Mouse (Mus musculus): Measurements from ENCODE around the gene Lcp1. TPM values are rescaled to one million over a fixed set of nuclear protein-coding genes. Genes with fewer than 3 reads are reported as not detected.
A peak's percentile ranks its signal among the peaks of the same experiment; 100 is the strongest.

Gene Lcp1
- polyA plus RNA-seq, 1 experiment: 7.1 TPM

DNA sequence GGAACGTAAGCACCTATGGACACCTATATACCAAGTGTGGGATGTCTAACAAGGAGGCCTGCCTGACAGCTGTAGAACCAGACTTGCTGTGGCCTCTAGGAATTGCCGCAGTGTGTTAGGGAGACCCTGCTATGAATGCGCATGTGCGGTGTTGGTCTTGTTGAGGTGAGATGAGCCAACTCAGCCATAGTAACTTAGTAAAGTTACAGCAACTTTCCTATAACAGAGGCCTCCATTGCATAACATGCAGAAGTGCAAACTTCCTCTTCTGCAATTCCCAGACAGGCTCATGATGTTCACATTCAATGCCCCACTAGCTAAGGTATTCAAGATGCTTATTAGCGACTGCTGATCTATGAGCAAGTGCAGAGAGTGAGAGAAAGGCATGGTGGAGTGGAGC, 64.6 kb downstream of the Lcp1 start:
- Histone ChIP-seq H3K36me3 (replicated peaks; ENCODE audit: low read length) (peaks cover 20% of the 10 kb centered on the region), H3K4me1 (peaks cover 3% of the 10 kb centered on the region; the same call in 1 of the 2 replicates)

DNA sequence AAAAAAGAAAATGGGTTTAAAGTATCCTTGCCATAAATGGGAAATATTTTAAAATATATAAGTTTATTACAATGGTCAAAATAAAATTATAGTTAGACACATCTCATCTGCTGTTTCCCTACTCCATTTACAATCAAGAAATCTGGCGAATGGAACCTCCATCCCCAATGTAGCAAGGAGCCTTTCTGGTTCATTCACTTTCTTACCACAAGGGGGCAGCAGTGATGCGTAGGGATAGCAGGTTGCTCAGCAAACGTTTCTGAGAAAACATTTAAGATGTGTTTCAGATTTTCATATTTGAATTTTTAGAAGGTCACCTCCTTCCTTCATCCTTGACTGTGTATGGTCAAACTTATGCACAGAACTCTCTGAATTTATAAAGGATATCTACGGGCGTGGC, 66.1 kb downstream of the Lcp1 start:
- peaks cover 8% of the 10 kb centered on the region; the same call in 1 of the 2 replicates for H3K9me3 ChIP-seq
- no peak overlapping the region for H3K4me3 ChIP-seq (replicated peaks)
- H3K4me1 ChIP-seq: peaks cover 3% of the 10 kb centered on the region; the same call in 1 of the 2 replicates
- H3K27me3 ChIP-seq (replicated peaks): peaks cover 5% of the 10 kb centered on the region
- H3K36me3 ChIP-seq (replicated peaks; ENCODE audit: low read length): peaks cover 30% of the 10 kb centered on the region
- no peak for TF ChIP-seq FLI1 (IDR thresholded peaks at IDR 0.05; ENCODE audit: low read length)
- TF ChIP-seq GATA1 (IDR thresholded peaks at IDR 0.05; ENCODE audit: borderline replicate concordance, low read length): no peak

More for the DNA sequence above, 64.6 kb downstream of the Lcp1 start:
- Histone ChIP-seq H3K4me3 (replicated peaks) (peak overlapping the region; percentile 16), H3K9me3 (peaks cover 4% of the 10 kb centered on the region; the same call in 1 of the 2 replicates), H3K27me3 (replicated peaks) (peaks cover 5% of the 10 kb centered on the region)
- TF ChIP-seq GATA1 (IDR thresholded peaks at IDR 0.05; ENCODE audit: borderline replicate concordance, low read length) (no peak), FLI1 (IDR thresholded peaks at IDR 0.05; ENCODE audit: low read length) (no peak)

DNA sequence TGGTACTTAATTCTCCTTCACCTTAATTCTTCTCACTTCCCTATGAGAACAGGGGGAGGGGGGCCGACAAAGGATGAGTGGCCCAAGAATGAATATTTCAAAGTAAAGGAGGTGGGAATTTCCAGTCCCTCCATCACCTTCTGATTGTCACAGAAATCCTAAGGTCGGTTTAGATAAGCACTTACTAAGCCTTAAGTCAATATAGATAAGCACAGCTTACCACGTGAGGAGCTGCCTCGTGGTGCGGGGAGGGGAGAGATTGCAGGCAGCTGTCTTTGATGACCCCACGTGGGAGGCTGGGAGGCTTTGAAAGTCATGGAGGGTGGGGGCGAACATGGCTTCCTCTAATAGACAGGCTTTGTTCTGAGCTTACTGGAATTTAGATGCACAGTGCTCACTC, 66.8 kb downstream of the Lcp1 start:
- Histone ChIP-seq H3K9me3 (peaks cover 8% of the 10 kb centered on the region; the same call in 1 of the 2 replicates), H3K27me3 (replicated peaks) (peaks cover 4% of the 10 kb centered on the region), H3K4me3 (replicated peaks) (no peak overlapping the region), H3K36me3 (replicated peaks; ENCODE audit: low read length) (peaks cover 30% of the 10 kb centered on the region), H3K4me1 (peaks cover 3% of the 10 kb centered on the region; the same call in 1 of the 2 replicates)
- TF ChIP-seq FLI1 (IDR thresholded peaks at IDR 0.05; ENCODE audit: low read length) (no peak), GATA1 (IDR thresholded peaks at IDR 0.05; ENCODE audit: borderline replicate concordance, low read length) (no peak)

DNA sequence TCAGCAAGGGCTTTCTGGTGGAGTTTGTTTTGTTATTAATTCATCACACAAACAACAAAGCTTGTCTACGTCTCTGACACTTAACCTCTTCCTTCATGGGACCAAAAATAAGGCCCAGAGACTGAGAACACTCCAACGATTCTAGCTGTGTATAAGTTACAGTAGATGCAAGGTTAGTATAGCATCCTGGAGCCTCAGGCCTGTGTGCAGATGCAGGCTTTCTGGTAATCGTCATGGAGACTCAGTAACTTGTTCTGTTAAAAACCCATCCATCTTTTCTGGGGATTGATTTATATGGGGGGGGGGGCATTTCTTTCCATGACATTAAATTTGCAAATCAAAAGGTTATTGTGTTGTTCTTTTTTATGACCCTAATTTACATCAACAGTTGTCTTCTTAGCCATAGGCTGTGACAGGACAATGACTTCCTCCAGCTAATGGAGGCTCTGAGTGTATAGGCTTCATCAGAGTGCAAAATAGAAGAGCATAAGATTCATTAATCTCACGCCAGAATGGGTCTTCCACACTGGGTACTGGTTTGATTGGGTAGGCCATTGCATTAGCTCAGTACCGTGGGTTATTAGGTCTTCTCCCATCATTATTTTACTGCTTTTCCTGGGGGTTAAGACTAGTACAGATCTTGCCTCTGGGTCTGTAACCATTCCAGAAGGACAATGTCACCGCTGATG, 74.6 kb downstream of the Lcp1 start:
- TF ChIP-seq FLI1 (IDR thresholded peaks at IDR 0.05; ENCODE audit: low read length) (no peak), GATA1 (IDR thresholded peaks at IDR 0.05; ENCODE audit: borderline replicate concordance, low read length) (no peak)
- no peaks in the 10 kb centered on the region for H3K27me3 ChIP-seq (replicated peaks)
- peaks cover 37% of the 10 kb centered on the region for H3K36me3 ChIP-seq (replicated peaks; ENCODE audit: low read length)
- H3K9me3 ChIP-seq: peaks cover 4% of the 10 kb centered on the region; the same call in 1 of the 2 replicates
- H3K4me3 ChIP-seq (replicated peaks): no peak overlapping the region
- H3K4me1 ChIP-seq: no peaks in the 10 kb centered on the region

DNA sequence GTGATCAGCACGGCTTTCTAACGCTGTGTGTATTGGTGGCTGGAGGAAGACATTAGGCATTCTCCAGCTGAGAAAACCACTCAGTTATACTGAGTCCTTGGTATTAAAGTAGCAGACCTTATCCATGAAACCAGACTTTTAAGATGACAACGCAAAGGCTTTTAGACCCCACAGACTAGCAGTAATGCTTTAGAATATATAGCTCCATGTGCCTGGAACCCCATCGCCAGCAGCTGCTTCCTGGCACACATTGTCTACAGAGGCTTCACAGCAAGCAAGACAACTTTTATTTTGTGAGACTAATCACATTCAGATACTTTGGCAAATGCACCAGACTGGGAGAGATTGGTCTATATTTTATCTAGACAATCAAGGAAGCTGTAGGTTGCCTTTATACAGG, 75.4 kb downstream of the Lcp1 start:
- no peaks in the 10 kb centered on the region for H3K4me1 ChIP-seq
- no peaks in the 10 kb centered on the region for H3K27me3 ChIP-seq (replicated peaks)
- H3K4me3 ChIP-seq (replicated peaks): no peak overlapping the region
- TF ChIP-seq FLI1 (IDR thresholded peaks at IDR 0.05; ENCODE audit: low read length) (no peak), GATA1 (IDR thresholded peaks at IDR 0.05; ENCODE audit: borderline replicate concordance, low read length) (no peak)
- peaks cover 4% of the 10 kb centered on the region; the same call in 1 of the 2 replicates for H3K9me3 ChIP-seq
- peaks cover 40% of the 10 kb centered on the region for H3K36me3 ChIP-seq (replicated peaks; ENCODE audit: low read length)

DNA sequence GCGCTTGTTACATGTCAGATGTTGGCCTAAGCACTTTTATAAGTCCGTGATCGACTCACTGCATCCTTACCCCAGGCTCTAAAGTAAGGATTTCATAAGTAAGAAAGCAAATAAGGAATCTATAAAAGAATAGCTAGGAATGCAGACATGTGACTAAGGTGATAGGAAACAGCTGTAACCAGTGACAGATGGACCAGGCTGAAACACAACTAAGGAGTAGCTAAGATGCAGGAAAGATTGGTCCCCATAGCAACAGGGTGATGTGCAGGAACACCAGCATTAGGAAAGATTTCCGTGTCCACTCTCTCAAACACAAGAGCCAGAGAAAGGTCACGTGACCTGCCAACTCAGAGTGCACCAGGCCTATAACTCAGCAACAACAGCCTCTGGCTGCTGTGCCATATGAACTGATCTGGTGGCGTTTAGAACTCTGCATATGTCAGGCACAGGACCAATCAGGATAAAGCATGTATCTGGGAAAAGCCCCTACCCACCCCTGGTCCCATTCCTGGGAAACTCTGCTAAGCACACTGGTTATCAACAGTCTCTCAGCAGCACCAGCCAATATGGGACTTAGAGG, 77.8 kb downstream of the Lcp1 start:
- no peak for TF ChIP-seq GATA1 (IDR thresholded peaks at IDR 0.05; ENCODE audit: borderline replicate concordance, low read length)
- no peak for TF ChIP-seq FLI1 (IDR thresholded peaks at IDR 0.05; ENCODE audit: low read length)
- H3K9me3 ChIP-seq: no peaks in the 10 kb centered on the region
- H3K4me3 ChIP-seq (replicated peaks): no peak overlapping the region
- H3K27me3 ChIP-seq (replicated peaks): no peaks in the 10 kb centered on the region
- peaks cover 38% of the 10 kb centered on the region for H3K36me3 ChIP-seq (replicated peaks; ENCODE audit: low read length)
- no peaks in the 10 kb centered on the region for H3K4me1 ChIP-seq

DNA sequence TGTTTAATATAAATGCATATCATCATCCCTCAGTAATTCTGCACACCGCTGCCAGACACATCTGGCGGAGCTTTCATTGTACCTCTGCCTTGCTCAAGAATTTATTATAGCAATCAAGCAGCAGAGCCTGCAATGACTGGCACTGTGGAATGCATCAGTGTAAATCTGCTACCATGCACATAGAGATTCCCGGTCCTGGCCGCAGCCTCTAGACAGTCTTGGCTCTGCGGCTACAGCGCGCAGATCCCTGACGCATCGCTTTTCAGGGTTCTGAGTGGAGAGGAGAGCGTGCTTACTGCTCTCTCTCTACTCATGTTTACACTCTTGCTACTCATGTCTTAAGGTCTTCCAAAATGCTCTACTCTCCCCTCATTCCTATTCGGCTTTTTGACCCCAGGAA, 82.9 kb downstream of the Lcp1 start:
- Histone ChIP-seq H3K36me3 (replicated peaks; ENCODE audit: low read length) (peaks cover 41% of the 10 kb centered on the region), H3K4me1 (no peaks in the 10 kb centered on the region)
- TF ChIP-seq FLI1 (IDR thresholded peaks at IDR 0.05; ENCODE audit: low read length) (no peak), GATA1 (IDR thresholded peaks at IDR 0.05; ENCODE audit: borderline replicate concordance, low read length) (no peak)

DNA sequence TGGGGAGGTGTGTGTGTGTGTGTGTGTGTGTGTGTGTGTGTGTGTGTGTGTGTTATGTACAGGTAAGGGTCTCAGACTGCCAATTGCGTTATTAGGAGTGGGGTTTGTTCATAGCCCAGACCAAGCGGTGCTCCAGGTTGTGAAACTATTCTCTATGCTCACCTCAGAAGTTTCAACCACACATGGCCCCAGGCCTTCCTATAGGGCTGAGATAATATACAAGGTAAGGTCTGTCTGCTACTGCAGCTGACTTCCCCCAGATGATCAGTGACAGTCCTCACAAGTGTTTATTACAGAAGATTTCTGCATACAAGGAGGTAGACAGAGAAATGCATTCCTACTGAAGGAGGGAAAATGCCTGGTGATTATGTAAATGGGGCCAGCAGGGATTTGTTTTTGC, 87.9 kb downstream of the Lcp1 start:
- no peaks in the 10 kb centered on the region for H3K9me3 ChIP-seq
- H3K4me3 ChIP-seq (replicated peaks): no peak overlapping the region
- H3K4me1 ChIP-seq: no peaks in the 10 kb centered on the region
- peaks cover 26% of the 10 kb centered on the region for H3K36me3 ChIP-seq (replicated peaks; ENCODE audit: low read length)
- TF ChIP-seq GATA1 (IDR thresholded peaks at IDR 0.05; ENCODE audit: borderline replicate concordance, low read length): no peak
- TF ChIP-seq FLI1 (IDR thresholded peaks at IDR 0.05; ENCODE audit: low read length): no peak
- no peaks in the 10 kb centered on the region for H3K27me3 ChIP-seq (replicated peaks)

More for the DNA sequence above, 82.9 kb downstream of the Lcp1 start:
- Histone ChIP-seq H3K27me3 (replicated peaks) (no peaks in the 10 kb centered on the region), H3K4me3 (replicated peaks) (no peak overlapping the region), H3K9me3 (no peaks in the 10 kb centered on the region)

DNA sequence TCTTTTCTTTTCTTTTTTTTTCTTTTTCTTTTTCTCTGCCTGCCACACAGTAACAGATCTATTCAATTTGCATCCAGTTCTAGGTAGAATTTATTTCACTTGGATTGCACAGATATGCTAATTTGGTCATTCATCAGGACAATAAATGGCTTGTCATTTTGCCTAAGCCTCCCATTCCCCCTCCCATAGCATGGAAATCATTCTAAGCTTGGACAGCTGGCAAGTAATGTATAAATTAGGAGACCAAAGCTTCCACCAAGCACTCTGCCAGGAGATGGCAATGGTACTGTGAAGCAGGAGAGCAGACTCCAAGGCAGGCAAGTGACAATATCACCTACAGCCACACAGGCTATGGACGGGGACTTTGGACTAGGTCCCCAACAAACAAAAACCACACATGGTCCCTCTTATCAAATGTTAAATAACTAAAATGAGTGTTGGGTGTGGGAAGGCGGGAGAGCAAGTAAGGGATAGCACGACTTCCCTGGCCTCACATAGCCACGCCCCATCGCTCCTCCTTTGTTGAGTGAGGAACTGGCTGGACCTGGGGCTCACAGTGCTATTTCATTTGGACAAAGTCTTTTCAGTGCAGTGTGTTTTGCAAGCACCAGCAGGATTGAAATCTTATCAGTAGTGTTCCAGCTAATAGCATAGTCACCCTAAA, 88.5 kb downstream of the Lcp1 start:
- peaks cover 23% of the 10 kb centered on the region for H3K36me3 ChIP-seq (replicated peaks; ENCODE audit: low read length)

DNA sequence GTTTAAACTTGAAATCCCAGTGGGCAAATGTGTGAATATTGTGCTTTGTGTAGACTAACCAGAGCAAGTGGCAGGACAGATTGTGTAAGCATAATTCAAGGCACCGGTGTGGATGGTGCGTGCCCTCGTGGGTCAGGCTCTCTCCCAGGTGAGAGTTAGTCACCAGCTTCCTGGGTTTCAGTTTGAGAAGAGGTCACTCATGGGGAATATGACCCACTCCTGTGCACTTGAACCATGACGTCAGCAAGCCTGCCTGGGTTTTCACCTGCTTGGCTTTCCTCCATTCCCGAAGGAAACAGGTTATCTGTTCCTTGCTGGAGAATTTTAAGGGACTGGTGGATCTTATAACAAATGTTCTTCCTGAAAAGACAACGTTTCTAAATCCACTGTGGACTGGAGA, 91.5 kb downstream of the Lcp1 start:
- no peaks in the 10 kb centered on the region for H3K9me3 ChIP-seq
- no peak overlapping the region for H3K4me3 ChIP-seq (replicated peaks)
- no peaks in the 10 kb centered on the region for H3K27me3 ChIP-seq (replicated peaks)
- peaks cover 28% of the 10 kb centered on the region for H3K36me3 ChIP-seq (replicated peaks; ENCODE audit: low read length)
- no peaks in the 10 kb centered on the region for H3K4me1 ChIP-seq
- TF ChIP-seq GATA1 (IDR thresholded peaks at IDR 0.05; ENCODE audit: borderline replicate concordance, low read length): no peak
- TF ChIP-seq FLI1 (IDR thresholded peaks at IDR 0.05; ENCODE audit: low read length): no peak

More for the DNA sequence above, 88.5 kb downstream of the Lcp1 start:
- H3K27me3 ChIP-seq (replicated peaks): no peaks in the 10 kb centered on the region
- H3K4me3 ChIP-seq (replicated peaks): no peak overlapping the region
- H3K9me3 ChIP-seq: no peaks in the 10 kb centered on the region
- no peak for TF ChIP-seq FLI1 (IDR thresholded peaks at IDR 0.05; ENCODE audit: low read length)
- H3K4me1 ChIP-seq: no peaks in the 10 kb centered on the region
